Mouse (Mus musculus) thymus, adult 2 months (tissue): ENCODE data around the gene 3110082J24Rik. TPM values are rescaled to one million over a fixed set of nuclear protein-coding genes. Genes with fewer than 3 reads are reported as not detected.

Experiments
- DNase-seq: peaks from one replicate; pipeline ENCODE4 v3.0.0; 2021
- H3K27ac ChIP-seq: fragments of 200-500 bp; 2 replicates; pipeline ENCODE4 v1.5.1; 2012; ENCODE audit warnings: low read length, control low read depth; ENCODE audit not compliant: control insufficient read depth, insufficient read depth
- H3K27me3 ChIP-seq: fragments of 200-500 bp; 2 replicates; pipeline ENCODE4 v1.6.1; 2012; ENCODE audit warnings: mild to moderate bottlenecking, low read length, moderate library complexity, mixed read lengths; ENCODE audit not compliant: control insufficient read depth, insufficient read depth
- H3K36me3 ChIP-seq: fragments of 200-500 bp; 2 replicates; pipeline ENCODE4 v1.6.1; 2012; ENCODE audit warnings: mild to moderate bottlenecking, low read length, moderate library complexity; ENCODE audit not compliant: control insufficient read depth, insufficient read depth
- H3K4me1 ChIP-seq: fragments of 200-500 bp; replicated peaks from 2 replicates; pipeline ENCODE4 v1.6.1; 2012; ENCODE audit warnings: low read length; ENCODE audit not compliant: control insufficient read depth, insufficient read depth
- H3K4me3 ChIP-seq: fragments of 200-500 bp; 2 replicates; pipeline ENCODE4 v1.5.1; 2012; ENCODE audit warnings: mild to moderate bottlenecking, low read length, control low read depth, moderate library complexity; ENCODE audit not compliant: control insufficient read depth, insufficient read depth
- CTCF ChIP-seq: fragments of 200-500 bp; IDR thresholded peaks from 2 replicates; pipeline ENCODE4 v1.5.1; 2012; ENCODE audit warnings: mild to moderate bottlenecking, control low read depth, low read length, moderate library complexity, borderline replicate concordance; ENCODE audit not compliant: control insufficient read depth, poor library complexity, insufficient read depth; ENCODE audit errors: extremely low read depth
- POLR2A ChIP-seq: fragments of 200-500 bp; IDR thresholded peaks from 2 replicates; pipeline ENCODE4 v1.6.1; 2012; ENCODE audit warnings: mild to moderate bottlenecking, low read length, control low read depth, moderate library complexity; ENCODE audit not compliant: control insufficient read depth, poor library complexity, insufficient read depth; ENCODE audit errors: extremely low read depth
- WGBS: fragments of 180-500 bp; shearing (Covaris S2); methylation state at CpG from one replicate; pipeline ENCODE4 v1.1.7; 2018; 5-methylcytosine and 5-hydroxymethylcytosine counted together
- polyA plus RNA-seq: library from polyadenylated mRNA; depleted of rRNA; stranded (reverse); fragments of >200 nt; gene quantifications from 2 replicates; pipeline ENCODE4 v1.2.3, GENCODE M21; 2012

Gene 3110082J24Rik
- polyA plus RNA-seq, 1 experiment, result not detected

- 95% methylated on average over 1 of the region's 1 CpGs for WGBS
- no peak for DNase-seq
- H3K27me3 ChIP-seq, result no peaks in the 10 kb centered on the region
- H3K4me3 ChIP-seq, result no peak overlapping the region
- no peak overlapping the region for H3K27ac ChIP-seq
- H3K4me1 ChIP-seq, result no peaks in the 10 kb centered on the region
- no peaks in the 10 kb centered on the region for H3K36me3 ChIP-seq
- no peak for TF ChIP-seq POLR2A
- no peak for TF ChIP-seq CTCF
Observed at GRCm38 (mm10) chr5:30098260-30098659, 7.6 kb downstream of the 3110082J24Rik start.

- Histone ChIP-seq H3K4me1 (no peaks in the 10 kb centered on the region), H3K36me3 (no peaks in the 10 kb centered on the region), H3K4me3 (no peak overlapping the region), H3K27ac (no peak overlapping the region), H3K27me3 (no peaks in the 10 kb centered on the region)
- no peak for DNase-seq
- 74% methylated on average over 6 of the region's 6 CpGs for WGBS
- no peak for TF ChIP-seq CTCF
- TF ChIP-seq POLR2A, result no peak
Observed at GRCm38 (mm10) chr5:30095731-30096130, 10.2 kb downstream of the 3110082J24Rik start.

GRCm38 (mm10) chr5:30094399-30094798 lies 11.5 kb downstream of the 3110082J24Rik start:
- H3K27ac ChIP-seq, result no peak overlapping the region
- TF ChIP-seq CTCF, result no peak
- no peak for TF ChIP-seq POLR2A
- H3K27me3 ChIP-seq, result no peaks in the 10 kb centered on the region
- H3K36me3 ChIP-seq, result no peaks in the 10 kb centered on the region
- H3K4me3 ChIP-seq, result no peak overlapping the region
- WGBS, result 61% methylated on average over 2 of the region's 2 CpGs
- DNase-seq, result no peak
- no peaks in the 10 kb centered on the region for H3K4me1 ChIP-seq

- no peak overlapping the region for H3K4me3 ChIP-seq
- TF ChIP-seq CTCF, result no peak
- no peak for TF ChIP-seq POLR2A
- DNase-seq, result no peak
- H3K27ac ChIP-seq, result no peak overlapping the region
- WGBS, result 76% methylated on average over 13 of the region's 13 CpGs
- no peaks in the 10 kb centered on the region for H3K27me3 ChIP-seq
- no peaks in the 10 kb centered on the region for H3K4me1 ChIP-seq
- H3K36me3 ChIP-seq, result no peaks in the 10 kb centered on the region
Observed at GRCm38 (mm10) chr5:30092701-30093100, 13.2 kb downstream of the 3110082J24Rik start.

GRCm38 (mm10) chr5:30072825-30073821 lies 32.8 kb downstream of the 3110082J24Rik start, which contains the start of gene Tyms:
Gene Tyms, minus strand, starts transcription at chr5:30073617.
- H3K4me3 ChIP-seq, result peak within 1 kb of the TSS; percentile 67
- under 1% methylated on average over 45 of the region's 45 CpGs for WGBS
- H3K4me1 ChIP-seq, result peaks cover 4% of the 10 kb centered on the region
- no peak within 1 kb of the TSS for H3K27ac ChIP-seq
- H3K27me3 ChIP-seq, result no peaks in the 10 kb centered on the region
- peaks cover 16% of the 10 kb centered on the region for H3K36me3 ChIP-seq
- DNase-seq, result peak; percentile 82
- TF ChIP-seq CTCF (no peak), POLR2A (0 out of 2 replicates have a peak, but pooled peaks have one; percentile 28)

GRCm38 (mm10) chr5:30072377-30072776 lies 33.5 kb downstream of the 3110082J24Rik start:
- TF ChIP-seq CTCF (no peak), POLR2A (no peak)
- peak overlapping the region; percentile 41 for H3K4me3 ChIP-seq
- H3K4me1 ChIP-seq, result peaks cover 4% of the 10 kb centered on the region
- WGBS, result 56% methylated on average over 3 of the region's 3 CpGs
- H3K36me3 ChIP-seq, result peaks cover 21% of the 10 kb centered on the region
- no peaks in the 10 kb centered on the region for H3K27me3 ChIP-seq
- H3K27ac ChIP-seq, result no peak overlapping the region
- DNase-seq, result no peak
